Mouse (Mus musculus) left cerebral cortex, adult 8-10 months (tissue): Measurements from ENCODE around the gene Spats2. TPM values are rescaled to one million over a fixed set of nuclear protein-coding genes. Genes with fewer than 3 reads are reported as not detected.

Experiments used
- DNase-seq, 2 experiments: peaks; one replicate each; pipeline ENCODE4 v3.0.0; 2022; ENCODE audit warnings: low spot score in 2 of 2
- total RNA-seq, 4 experiments: library from RNA; stranded (reverse); gene quantifications; 2 replicates each; pipeline ENCODE4 v1.2.4; 2022

The Spats2 gene
- total RNA-seq, 4 experiments from 2014 or later = 29.7 to 34.1 (median 33.2) TPM

- DNase-seq = no peak
Measured at GRCm38 (mm10) chr15:99097840-99098492, 27.8 kb upstream of the Spats2 start.

- DNase-seq = no peak
Measured at GRCm38 (mm10) chr15:99098493-99098861, 27.2 kb upstream of the Spats2 start.

DNA sequence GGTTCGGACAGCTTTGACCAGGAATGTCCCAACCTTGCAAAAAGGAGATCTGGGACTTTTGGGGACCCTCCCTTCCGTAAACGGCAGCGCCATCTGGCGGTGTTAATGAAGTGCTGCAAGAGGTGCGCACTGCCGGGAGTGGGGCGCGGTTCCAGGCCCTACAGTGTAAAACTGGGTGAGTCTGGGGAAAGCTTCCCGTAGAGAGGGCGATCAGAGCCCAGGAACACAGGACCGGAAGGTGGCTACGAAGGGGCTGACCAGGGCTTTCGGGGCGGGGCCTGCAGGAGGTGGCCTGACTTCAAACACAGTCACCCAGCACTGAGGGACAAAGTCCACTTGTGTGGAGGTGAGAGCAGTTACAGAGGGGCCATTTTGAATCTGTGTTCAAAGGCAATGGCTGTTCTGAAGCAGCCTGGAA, 26.6 kb upstream of the Spats2 start:
- no peak for DNase-seq

GRCm38 (mm10) chr15:99099984-99100383, 25.7 kb upstream of the Spats2 start:
- DNase-seq = no peak

GRCm38 (mm10) chr15:99105238-99105637, 20.5 kb upstream of the Spats2 start:
- DNase-seq = no peak

DNA sequence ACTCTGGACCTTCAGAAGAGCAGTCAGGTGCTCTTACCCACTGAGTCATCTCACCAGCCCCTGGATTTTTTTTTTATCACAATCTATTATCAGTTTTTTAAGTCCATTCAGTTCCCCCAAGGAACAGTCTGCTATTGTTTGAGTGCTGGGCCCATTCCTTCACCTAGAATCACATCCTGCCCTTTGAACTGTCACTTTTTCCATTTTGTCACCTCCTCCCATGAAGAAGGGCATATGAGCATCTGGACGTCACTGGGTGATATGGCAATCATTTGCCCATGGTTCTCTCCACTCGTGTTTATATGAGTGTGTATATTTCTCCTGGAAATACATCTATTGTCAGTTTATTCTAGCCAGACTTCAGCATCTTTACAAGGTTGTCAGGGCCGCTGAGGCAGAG, 17.9 kb upstream of the Spats2 start:
- DNase-seq = no peak

GRCm38 (mm10) chr15:99111139-99111538, 14.6 kb upstream of the Spats2 start:
- DNase-seq = no peak

DNA sequence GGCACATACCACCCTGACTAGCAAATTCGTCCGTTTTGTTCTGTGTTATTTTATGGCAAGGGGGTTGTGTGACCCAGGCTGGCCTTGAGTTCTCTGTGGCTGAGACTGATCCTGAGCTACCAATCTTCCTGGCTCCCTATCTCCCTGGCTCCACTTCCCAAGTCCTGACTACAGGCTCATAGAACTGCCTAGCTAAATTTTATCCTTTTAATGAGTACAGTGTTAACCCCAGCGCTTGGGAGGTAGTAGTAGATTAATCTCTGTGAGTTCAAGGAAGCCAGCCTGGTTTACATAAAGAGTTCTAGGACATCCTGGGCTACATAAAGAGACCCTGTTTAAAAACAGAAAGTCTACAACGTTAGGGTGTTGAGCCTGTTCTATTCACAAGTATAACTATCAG, 13.9 kb upstream of the Spats2 start:
- no peak for DNase-seq

GRCm38 (mm10) chr15:99112843-99113395, 12.8 kb upstream of the Spats2 start:
- DNase-seq = no peak

DNA sequence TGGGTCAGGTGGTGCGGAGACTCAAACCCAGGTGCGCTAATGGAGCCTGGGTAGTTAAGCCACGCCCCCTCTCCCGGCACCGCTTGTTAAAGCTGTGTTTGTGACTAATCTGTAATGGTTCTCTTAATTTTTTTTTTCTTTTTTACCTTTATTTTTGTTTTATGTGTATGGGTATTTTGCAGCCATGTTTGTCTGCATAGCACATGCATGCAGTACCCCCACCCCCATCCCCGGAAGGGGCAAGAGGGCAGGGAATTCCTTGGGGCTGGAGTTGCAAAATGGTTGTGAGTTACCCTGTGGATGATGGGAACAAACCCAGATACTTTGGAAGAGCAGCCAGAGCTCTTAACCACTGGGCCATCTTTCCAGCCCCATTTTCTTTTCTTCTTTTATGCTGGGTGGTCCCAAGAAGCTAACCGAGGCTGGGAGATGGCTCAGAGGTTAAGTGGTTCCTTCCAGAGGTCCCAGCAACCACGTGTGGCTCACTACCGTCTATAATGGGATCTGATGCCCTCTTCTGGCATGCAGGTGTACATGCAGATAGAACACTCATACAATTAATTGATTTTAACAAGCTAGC, 12.2 kb upstream of the Spats2 start:
- DNase-seq = no peak

- no peak for DNase-seq
Measured at GRCm38 (mm10) chr15:99114312-99115064, 11.2 kb upstream of the Spats2 start.

GRCm38 (mm10) chr15:99115065-99115423, 10.7 kb upstream of the Spats2 start:
- no peak for DNase-seq

DNA sequence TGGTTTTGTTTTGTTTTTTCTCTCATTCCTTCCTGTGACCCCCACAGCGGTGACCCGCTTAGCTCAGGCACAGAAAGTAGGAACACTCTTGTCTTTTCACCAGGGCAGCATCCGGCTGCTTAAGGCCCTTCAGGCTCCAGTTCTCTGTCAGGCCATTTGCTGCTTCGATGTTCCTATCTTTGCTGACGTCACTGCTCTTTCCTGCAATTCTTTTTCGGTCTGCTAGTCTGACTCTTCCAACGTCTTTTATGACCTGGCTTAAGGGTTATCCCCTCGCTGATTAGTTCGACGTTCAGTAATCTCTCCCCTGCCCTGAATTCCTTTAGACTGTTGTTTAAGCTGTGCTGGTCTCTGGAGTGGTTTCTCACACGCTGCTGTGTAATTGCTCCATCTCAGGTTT, 9.2 kb upstream of the Spats2 start:
- DNase-seq = no peak

- DNase-seq = no peak
Measured at GRCm38 (mm10) chr15:99120814-99121213, 4.9 kb upstream of the Spats2 start.

DNA sequence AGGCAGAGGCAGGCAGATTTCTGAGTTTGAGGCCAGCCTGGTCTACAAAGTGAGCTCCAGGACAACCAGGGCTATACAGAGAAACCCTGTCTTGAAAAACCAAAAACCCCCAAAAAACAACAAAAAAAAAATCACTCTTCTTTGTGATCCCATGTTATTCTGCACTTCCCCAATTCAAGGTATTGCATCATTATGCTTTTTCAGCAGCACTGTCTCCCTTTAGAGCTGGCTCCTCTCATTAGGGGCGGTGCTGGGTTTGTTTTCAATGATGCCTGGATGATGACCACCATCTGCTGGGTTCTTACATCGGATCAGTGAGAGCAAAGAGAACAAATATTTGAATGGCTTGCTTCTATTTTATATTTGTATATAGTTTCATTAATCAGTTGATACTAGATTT, 3.1 kb upstream of the Spats2 start:
- DNase-seq = no peak

- DNase-seq = peak; percentile 73 to 91
Measured at GRCm38 (mm10) chr15:99126081-99126815, 532 bp downstream of the Spats2 start.

DNA sequence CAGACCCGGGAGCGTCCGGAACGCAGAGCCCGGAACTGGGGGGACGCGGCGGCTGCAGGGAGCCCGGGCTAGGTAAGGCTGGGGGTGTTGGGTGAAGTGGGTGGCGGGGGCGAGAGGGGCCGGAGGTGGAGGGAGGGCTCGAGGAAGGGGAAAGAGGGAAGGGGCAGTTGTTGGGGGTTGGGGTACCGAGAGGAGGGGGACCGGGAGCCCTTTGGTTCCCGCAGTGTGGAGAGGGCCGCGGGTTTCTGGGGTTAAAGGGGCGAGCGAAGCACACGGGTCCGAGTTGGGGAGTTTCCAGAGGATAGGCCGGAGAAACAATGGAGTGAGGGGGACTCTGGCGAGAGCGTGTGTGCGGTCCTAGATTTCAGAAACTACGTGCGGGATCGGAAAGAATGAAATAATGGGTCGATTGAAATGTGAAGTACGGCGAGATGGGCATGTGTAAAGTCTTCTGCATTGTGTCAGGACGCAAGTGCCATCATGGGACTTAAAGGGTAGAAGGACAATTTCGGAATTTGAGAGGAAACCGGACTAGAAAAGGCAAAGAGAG, 1.2 kb downstream of the Spats2 start:
- no peak for DNase-seq

DNA sequence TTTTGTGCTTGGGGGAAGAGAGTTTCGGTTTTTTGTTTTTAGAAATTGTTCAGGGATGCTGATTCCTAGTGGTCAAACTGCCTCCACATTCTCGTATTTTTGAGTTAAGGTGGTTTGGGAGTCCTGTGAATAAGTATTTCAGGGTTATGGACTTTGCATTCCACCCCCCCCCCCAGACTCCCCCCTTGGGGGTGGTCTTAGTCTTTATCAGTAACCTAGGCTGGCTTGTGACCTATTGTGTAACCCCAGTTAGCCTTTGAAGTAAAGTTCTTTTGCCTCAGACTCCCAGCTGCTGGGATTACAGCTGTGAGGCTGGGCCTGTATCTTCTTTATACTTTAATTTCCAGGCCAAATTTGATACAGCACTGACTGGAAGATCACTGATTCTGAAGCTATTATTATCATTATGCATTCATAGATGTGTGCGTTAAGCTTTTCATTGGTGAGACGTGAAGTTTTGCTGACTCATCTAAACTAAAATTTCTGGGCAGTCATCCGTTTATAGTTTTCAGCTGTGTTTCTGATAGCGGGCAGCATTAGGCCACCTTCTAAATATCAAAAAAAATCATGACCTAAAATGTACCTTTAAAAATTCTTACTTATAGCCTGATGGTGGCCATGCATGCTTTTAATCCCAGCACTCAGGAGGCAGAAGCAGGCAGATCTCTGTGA, 2.3 kb downstream of the Spats2 start:
- DNase-seq = no peak

GRCm38 (mm10) chr15:99129441-99129840, 3.7 kb downstream of the Spats2 start:
- no peak for DNase-seq

DNA sequence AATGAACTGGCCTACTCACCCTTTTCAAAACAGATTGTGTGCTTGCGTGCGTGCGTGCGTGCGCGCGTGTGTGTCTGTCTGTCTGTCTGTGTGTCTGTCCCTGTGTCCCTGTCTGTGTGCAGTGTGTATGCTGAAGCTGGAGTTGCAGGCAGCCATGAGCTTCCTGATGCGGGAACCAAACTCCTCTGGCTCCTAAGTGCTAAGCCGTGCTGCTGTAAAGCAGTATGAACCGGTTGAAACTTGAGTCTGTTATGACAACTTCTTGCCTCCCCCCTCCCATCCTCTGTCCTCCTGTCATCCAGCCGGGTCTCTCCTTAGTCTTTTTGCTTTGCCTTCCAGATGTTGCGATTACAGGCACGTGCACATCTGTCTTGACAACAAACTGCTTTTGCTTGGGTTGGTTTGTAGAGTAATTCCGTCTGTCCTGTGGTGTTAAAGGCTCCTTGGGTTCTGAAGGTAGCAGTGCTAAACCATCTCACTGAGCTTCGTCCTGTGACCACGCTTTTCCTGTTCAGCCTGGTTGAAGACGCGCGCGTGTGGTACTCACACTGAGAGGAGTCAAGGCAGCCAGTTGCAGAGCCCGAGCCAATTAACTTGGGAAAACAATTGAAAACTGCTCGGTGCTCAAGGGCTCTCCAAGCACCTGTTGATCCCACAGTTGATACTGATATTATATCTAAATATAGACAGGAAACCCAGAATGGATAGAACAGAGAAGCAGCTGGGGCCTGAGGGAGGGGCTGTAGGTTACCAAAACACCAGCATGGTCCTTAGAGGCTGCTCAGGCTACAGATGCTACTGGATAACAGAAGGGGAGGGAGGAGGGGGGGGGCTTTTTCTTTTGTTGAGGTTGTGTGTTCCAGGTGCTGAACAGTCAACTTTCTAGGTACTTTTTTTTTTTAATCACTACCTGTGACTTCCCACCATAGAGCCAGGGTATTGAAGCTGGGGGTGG, 4.5 kb downstream of the Spats2 start:
- DNase-seq = no peak
